In the genomic region with DNA sequence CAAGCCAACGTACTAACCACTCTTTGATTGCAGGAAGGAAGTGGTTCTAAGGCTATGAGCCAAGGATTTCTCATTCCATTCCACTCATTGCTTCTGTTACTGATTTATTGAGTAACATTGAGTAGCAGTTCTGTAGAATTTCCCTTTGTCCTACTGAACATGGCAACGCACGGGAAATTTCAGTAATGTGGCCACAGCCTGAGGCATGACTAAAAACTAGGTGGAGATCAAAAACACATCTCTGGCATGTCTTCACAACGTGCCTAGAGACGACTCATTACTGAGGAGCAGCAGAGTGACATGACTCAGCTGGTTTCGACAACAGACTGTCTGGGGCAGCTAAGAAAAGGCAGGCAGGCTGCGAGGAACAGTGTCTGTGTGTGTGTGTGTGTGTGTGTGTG, we compare ENCODE assay signal across 8 mouse cellular contexts. TPM values are rescaled to one million over a fixed set of nuclear protein-coding genes. Genes with fewer than 3 reads are reported as not detected.
DNase-seq lines count a peak whose midpoint lies in the region; ATAC-seq and TF ChIP-seq lines count a peak whose summit lies in the region.
"Had no signal": no experiment of that assay in that cellular context is flagged by ENCODE, and none has a peak within 500 bp of the region (broad histone marks: within the 10 kb centered on the region; RNA-seq: fewer than 3 reads in every experiment).

No protein-coding gene starts in this region.

- peaks cover 3% of the 10 kb centered on the region; the same call in 1 of the 2 replicates for H3K4me1 ChIP-seq in hindbrain, embryonic 12.5 days
- H3K4me1 ChIP-seq: limb, embryonic 15.5 days had no signal

- H3K4me2 ChIP-seq in hindbrain, embryonic 12.5 days (replicated peaks) = no peak overlapping the region
- H3K4me2 ChIP-seq: limb, embryonic 15.5 days had no signal

- 46% methylated on average over 7 of the region's 7 CpGs for WGBS in hindbrain, embryonic 12.5 days

- no peak overlapping the region for H3K27ac ChIP-seq in hindbrain, embryonic 12.5 days
- H3K27ac ChIP-seq: limb, embryonic 15.5 days had no signal

- H3K36me3 ChIP-seq in hindbrain, embryonic 12.5 days = no peaks in the 10 kb centered on the region
- H3K36me3 ChIP-seq: limb, embryonic 15.5 days had no signal

- no peak for TF ChIP-seq CTCF in brain, embryonic 14.5 days (IDR thresholded peaks at IDR 0.05; ENCODE audit: borderline replicate concordance, extremely low read depth, insufficient read depth, insufficient read length)

- no peak overlapping the region for H3K9ac ChIP-seq in hindbrain, embryonic 12.5 days
- H3K9ac ChIP-seq: limb, embryonic 15.5 days had no signal

- DNase-seq in right cerebral cortex, adult 2 months (ENCODE audit: low spot score in 2 of 2) = peak; percentile 13 to 24
- no peak for DNase-seq in right cerebral cortex, postnatal 14 days
- DNase-seq in brain, embryonic 14.5 days (ENCODE audit: low read depth) = peak; percentile 83
- peak; percentile 70 for DNase-seq in lung, postnatal 10 days
- DNase-seq in ovary, postnatal 14 days (ENCODE audit: low spot score) = no peak

- ATAC-seq in hindbrain, embryonic 12.5 days (ENCODE audit: low FRiP score) = peak; percentile 63; the same call in 1 of the 2 replicates
- no peak for ATAC-seq in erythroid progenitor cell, adult 5-6 weeks (replicated peaks; ENCODE audit: low FRiP score, poor library complexity, severe bottlenecking)

- H3K4me3 ChIP-seq in hindbrain, embryonic 12.5 days = no peak overlapping the region
- H3K4me3 ChIP-seq: limb, embryonic 15.5 days had no signal

- H3K27me3 ChIP-seq in hindbrain, embryonic 12.5 days = no peaks in the 10 kb centered on the region
- H3K27me3 ChIP-seq: limb, embryonic 15.5 days had no signal

- no peaks in the 10 kb centered on the region for H3K9me3 ChIP-seq in hindbrain, embryonic 12.5 days (replicated peaks)
- H3K9me3 ChIP-seq: limb, embryonic 15.5 days had no signal

- TF ChIP-seq POLR2A in brain, embryonic 14.5 days (IDR thresholded peaks at IDR 0.05; ENCODE audit: borderline replicate concordance, extremely low read depth, insufficient read depth, insufficient read length, poor library complexity, severe bottlenecking) = no peak

RNA-seq across cellular contexts. Expression of a gene that starts 18.0 kb away (rescaled TPM):
- 8.8 and 11.1 TPM in 2 replicates for polyA plus RNA-seq in brain, embryonic 14.5 days (2012; rRNA removed)
- polyA plus RNA-seq in hindbrain, embryonic 12.5 days (2016; fragmentation: Nextera tagmentation; extraction: Ambion mirVana) = 18.6 and 27.4 TPM in 2 replicates
- total RNA-seq in erythroid progenitor cell, adult 5-6 weeks (2015; ENCODE audit: low replicate concordance) = not detected in 2 replicates
- not detected in 2 replicates for total RNA-seq in erythroid progenitor cell, adult 5-6 weeks (2017; ENCODE audit: low replicate concordance)

Comparison
In these comparisons a context has a peak if more than half of its experiments do, and no peak if none do; other contexts are left out.
1. DNase-seq: peak in right cerebral cortex, adult 2 months (2 of 2), brain, embryonic 14.5 days (single experiment) and lung, postnatal 10 days (single experiment); none in right cerebral cortex, postnatal 14 days (single experiment) and ovary, postnatal 14 days (single experiment).